Mouse (Mus musculus): ENCODE results near the gene Pabpn1l.
"Not testable (repeated sequence)": the region's sequence is repeated elsewhere in the genome, so short reads cannot be mapped to it uniquely, and the experiment has no call there.

The Pabpn1l gene

DNA sequence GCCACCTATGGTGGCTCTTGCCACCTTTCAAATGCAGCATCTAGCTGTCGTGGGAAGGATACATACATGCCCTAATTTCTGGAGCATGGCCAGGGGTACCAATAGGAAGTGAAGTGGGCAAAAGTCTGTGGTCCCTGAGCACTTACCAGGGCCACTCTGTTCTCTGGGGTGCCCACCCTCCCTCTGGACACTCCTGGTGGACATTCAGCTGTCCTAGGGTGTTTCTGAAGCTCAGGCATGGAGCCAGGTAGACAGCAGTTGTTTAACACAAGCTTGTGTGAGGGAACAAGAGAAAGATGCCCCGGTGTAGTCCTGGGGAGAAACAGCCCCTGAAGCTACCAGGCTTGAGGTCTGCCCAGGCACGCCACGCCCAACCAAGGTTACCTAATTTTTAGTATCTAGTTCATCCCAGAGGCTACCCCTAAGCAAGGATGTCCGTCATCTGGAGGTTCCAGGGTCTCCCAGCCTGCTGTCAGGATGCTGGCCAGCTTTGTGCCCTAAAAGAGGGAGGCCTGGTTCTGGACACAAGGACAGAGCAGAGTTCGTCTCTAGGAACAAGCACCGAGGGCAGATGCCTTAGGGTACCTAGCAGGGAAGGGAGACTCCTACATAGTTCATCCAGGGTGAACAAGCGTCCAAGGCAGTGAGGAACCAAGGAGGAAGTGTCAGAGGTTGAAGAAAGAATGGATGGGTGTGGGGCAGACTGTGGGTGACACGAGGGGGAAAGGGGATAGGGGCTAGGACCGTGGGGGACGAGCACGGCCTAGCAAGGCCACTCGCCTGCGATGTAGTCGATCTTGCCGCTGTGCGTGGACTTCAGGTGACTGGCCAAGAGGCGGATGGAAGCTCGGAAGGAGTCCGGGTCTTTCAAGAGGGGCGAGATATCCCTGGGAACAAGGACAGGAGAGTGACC, 46.5 kb downstream of the Pabpn1l start:
- DNase-seq (ENCODE audit: low spot score in 2 of 2), result no peak

DNA sequence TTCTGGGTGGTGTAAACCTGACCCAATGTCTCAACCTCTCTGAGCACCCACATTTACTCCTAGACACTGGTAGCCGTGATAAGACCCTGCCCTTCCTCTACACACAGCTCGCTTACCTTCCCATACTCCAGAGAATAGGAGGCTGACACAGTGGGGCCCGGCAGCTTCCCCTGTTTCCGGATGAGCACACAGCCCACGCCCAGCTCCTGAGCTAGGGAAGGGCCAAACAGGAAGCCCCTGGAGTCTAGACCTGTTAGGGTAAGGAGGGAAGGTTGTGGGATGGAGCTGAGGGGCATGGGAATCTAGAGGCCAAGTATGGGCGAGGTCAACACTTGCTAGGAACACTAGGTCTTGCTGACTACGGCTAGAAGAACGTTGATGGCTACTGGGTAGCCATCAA, 47.3 kb downstream of the Pabpn1l start:
- DNase-seq (ENCODE audit: low spot score in 2 of 2), result no peak

DNA sequence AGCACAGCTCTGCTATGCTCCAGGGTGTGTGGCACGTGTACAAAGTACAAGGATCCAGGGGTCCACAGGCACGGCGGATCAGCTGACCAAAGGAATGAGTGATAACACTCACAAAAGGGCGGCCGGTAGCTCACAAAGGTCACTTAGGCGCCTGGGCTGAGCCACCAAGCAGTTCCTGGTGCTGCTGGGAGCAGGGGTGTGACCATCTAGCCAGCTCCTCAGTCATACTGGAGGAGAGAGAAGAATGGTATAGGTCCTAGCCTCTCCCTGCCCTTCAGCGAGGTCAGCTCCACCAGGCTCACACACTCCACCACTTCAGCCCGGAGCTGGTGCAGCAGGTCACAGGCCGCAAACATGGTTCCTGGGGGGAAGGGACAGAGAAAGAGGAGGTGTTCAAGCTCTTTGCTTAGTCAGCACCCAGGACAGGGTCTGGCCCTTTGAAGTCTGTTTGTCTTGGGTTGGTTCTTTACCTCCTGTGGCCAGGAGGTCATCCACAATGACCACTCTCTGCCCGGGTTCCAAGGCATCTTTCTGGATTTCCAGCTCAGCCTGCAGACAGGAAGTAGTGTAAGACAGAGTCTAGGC, 47.8 kb downstream of the Pabpn1l start:
- no peak for DNase-seq (ENCODE audit: low spot score in 2 of 2)

DNA sequence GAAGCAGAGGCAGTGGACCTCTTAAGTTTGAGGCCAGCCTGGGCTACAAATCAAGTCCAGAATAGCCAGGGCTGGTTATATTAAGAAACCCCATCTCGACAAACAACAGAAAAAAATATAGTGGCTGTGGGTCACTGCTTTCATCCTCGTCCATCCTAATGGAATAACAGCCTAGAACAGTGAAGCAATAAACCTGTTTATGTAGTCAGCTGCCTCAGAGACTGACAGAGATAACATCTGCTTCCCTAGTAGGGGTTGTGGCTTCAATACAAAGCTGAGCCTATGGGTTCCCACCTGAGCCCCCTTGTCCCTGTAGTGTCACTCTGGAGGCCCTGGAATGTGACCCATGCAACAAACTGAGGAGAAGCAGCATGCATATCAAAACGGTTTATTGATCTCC, 48.3 kb downstream of the Pabpn1l start:
- DNase-seq (ENCODE audit: low spot score in 2 of 2), result no peak

DNA sequence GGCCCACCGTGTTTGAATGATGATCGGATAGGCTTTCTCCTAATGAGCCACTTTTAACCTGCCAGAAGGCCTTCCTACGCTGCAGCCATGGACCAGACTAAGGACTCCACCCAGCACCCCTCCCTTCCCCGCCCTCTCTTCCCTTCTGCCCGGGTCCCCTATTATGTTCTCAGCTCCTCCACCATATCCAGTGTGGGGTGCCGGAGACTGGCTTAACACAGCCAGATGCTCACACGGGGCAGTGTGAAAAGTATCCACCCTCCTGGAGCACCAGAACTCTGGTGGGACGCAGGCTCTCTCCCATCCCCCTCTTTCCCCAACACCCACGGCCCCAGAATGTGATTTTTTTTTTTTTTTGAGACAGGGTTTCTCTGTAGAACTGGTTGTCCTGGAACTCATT, 49.0 kb downstream of the Pabpn1l start:
- no peak for DNase-seq (ENCODE audit: low spot score in 2 of 2)

DNA sequence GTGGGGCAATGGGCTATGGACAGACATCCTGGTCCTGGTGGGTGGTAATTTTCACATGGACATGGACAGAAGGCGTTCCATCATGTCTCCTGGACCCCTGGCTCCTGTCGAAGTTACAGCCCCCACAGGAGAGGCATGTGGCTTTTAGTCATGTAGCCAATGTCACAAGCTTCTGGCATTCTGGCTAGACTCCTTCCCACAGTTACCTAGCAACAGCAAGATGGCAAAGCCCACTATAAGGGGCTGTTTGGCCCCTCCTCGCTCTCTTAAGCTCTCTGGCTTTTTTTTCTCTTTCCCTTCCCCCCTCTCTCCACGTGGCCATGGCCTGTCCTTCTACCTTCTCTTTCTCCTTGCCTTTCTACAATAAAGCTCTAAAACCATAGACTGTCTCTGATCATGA, 49.4 kb downstream of the Pabpn1l start:
- not testable (repeated sequence) for DNase-seq (ENCODE audit: low spot score in 2 of 2)

DNA sequence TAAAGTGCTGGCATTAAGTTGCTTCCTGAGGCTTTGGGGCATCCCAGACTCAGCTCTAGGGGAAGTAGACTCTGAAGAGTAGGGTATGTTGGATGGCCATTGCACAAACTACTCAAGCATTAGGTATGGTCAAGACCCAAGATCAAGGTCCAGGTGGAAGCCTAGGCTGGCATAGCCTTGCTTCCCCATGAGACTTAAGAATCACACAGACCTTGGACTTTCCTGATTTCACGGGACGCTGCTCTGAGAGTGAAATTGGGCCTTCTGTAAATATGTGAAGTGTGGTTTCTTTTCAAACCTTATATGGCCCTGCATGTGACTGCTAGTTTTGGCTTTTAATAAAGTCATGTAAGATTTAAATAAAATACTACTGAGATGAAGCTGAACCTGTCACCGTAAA, 49.8 kb downstream of the Pabpn1l start:
- no peak for DNase-seq (ENCODE audit: low spot score in 2 of 2)

DNA sequence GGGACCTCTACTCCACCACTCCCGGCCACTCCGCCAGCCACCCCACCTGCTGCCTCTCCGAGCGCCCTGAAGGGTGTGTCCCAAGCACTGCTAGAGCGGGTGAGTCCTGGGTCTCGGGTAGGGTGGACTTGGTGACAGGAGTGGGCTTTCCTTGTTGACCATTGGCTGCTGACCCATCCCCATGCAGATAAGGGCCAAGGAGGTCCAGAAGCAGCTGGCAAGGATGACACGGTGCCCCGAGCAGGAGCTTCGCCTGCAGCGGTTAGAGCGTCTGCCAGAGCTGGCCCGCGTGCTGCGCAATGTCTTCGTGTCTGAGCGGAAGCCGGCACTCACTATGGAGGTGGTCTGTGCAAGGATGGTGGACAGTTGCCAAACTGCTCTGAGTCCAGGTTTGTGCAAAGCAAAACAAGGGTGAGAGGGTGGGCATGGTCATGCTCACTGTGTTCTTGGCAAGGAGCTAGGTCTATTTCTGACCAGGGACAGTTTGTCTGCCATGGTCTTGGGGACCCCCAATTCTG, 50.7 kb downstream of the Pabpn1l start:
- DNase-seq (ENCODE audit: low spot score in 2 of 2), result no peak

DNA sequence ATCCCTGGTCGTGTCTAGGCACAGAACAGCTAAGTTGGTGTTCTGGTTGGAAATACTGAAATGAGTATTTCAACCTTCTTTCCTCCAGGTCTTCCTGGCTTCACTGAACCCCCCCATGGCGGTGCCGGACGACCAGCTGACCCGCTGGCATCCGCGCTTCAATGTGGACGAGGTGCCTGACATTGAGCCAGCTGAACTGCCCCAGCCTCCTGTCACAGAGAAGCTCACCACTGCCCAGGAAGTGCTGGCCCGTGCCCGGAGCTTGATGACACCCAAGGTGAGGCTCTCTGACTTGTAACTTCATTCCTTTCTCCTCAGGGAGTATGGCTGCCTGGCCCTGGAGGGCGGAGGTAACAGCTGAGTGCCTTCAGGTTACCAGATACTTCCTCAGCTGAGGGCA, 51.4 kb downstream of the Pabpn1l start:
- DNase-seq (ENCODE audit: low spot score in 2 of 2), result no peak

DNA sequence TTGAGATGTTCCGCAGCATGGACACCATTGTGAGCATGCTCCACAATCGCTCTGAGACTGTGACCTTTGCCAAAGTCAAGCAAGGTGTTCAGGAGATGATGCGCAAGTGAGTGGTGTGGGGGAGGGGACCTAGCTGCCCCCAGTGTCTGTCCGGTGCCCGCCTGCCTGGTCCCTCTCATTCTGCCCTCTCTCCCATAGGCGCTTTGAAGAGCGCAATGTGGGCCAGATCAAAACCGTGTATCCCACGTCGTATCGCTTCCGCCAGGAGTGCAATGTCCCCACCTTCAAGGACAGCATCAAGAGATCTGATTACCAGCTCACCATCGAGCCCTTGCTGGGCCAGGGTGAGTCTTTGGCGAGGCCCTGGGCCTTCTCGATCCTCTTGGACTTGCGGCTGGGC, 52.5 kb downstream of the Pabpn1l start:
- no peak for DNase-seq (ENCODE audit: low spot score in 2 of 2)
